Mouse (Mus musculus): ENCODE data around the gene Tnfaip6. TPM values are rescaled to one million over a fixed set of nuclear protein-coding genes. Genes with fewer than 3 reads are reported as not detected.

Gene Tnfaip6
- 0.15 TPM in 1 of 2 replicates, not detected in the other for polyA plus RNA-seq (2012)

DNA sequence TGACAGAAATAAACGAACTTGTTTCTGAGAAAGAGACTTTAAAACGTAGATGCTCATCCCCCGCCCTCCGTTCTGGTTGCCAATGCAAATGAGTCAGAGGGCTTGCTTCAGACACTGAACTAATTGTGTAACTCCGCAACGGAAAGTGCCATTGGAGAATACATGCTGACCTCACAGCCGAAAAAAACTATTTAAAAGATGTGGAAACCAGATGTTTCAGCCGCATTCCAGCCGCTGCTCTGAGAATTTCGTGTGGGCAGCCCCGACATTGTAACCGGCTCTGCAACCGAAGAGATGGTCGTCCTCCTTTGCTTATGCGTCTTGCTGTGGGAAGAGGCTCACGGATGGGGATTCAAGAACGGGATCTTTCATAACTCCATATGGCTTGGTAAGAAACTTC lies at the start of gene Tnfaip6:
TSS of gene Tnfaip6 (plus strand) at position 128 of the 400 bp plus-strand sequence.

DNA sequence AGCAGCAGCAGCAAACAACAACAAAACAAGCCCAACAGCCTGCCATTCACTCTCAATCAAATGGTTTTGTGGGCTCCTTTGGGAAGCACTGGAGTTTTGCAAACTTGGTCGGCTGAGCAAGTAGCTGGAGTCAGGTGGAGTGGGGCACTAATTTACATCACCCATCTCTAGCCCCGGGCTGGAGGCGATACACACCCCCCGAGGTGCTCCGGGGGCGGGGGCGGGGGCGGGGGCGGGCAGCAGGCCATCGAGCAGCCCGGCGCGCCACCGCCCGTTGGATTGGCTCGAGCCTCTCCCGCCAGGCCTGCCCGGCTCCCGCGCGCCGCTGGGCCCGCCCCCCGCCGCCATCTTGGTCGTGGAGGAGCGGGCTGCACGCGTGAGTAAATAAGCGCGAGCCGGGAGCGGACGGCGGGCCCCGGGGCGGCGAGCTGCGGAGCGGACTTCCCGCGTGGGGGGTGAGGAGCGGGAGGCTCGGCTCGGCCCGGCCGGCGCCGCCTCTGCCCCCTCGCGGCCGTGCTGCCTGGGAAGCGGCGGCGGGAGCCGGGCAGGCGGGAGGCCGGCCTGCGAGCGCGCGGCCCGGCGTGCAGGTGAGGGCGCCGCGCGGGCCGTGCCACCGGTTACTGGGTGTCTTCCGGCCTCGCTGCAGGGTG lies 34.8 kb downstream of the Tnfaip6 start, which contains the start of gene Rif1:
TSS of gene Rif1 (plus strand) at position 342 of the 650 bp plus-strand sequence.

Other genes starting within 250 kb of the Tnfaip6 start
- gene Rbm43, start 102.8 kb upstream of the Tnfaip6 start, polyA plus RNA-seq (2012) = 7.5 and 9.5 TPM in 2 replicates
- gene Nmi, start 64.5 kb upstream of the Tnfaip6 start, polyA plus RNA-seq (2012) = 2.9 and 4.2 TPM in 2 replicates
- gene Rif1, start 34.8 kb downstream of the Tnfaip6 start, polyA plus RNA-seq (2012) = 12.6 and 15.1 TPM in 2 replicates